Mouse (Mus musculus) intestine, embryonic 14.5 days (tissue): ENCODE measurements at regions not wholly inside any gene's neighbourhood (a gene's known extent, or its start where the extent isn't known, plus 50 kb on each side); places are given as distances from the start of the nearest gene placed in this dataset.
"Not testable (repeated sequence)": the region's sequence is repeated elsewhere in the genome, so short reads cannot be mapped to it uniquely, and the experiment has no call there.

Source experiments
- ATAC-seq: fragments of 200-750 bp; cut with Nextera tagmentation; replicated peaks from 2 replicates; pipeline ENCODE4 v1.8.0; 2017; ENCODE audit warnings: low read depth, moderate number of reproducible peaks, moderate TSS enrichment, moderate library complexity; ENCODE audit not compliant: low FRiP score, low TSS enrichment
- DNase-seq: peaks from one replicate; pipeline ENCODE4 v3.0.0-alpha.2; 2018; ENCODE audit warnings: low spot score
- H3K27ac ChIP-seq: fragments of 300-500 bp; sonication (generic); 2 replicates; pipeline ENCODE4 v1.5.1; 2014; ENCODE audit warnings: low read depth, mild to moderate bottlenecking, control low read depth
- H3K27me3 ChIP-seq: fragments of 300-500 bp; sonication (generic); replicated peaks from 2 replicates; pipeline ENCODE4 v1.6.1; 2014; ENCODE audit warnings: low read length, control low read depth; ENCODE audit not compliant: control insufficient read depth, insufficient read depth
- H3K36me3 ChIP-seq: fragments of 300-500 bp; sonication (generic); 2 replicates; pipeline ENCODE4 v1.6.1; 2014; ENCODE audit warnings: low read length, control low read depth; ENCODE audit not compliant: control insufficient read depth, insufficient read depth
- H3K4me1 ChIP-seq: fragments of 300-500 bp; sonication (generic); replicated peaks from 2 replicates; pipeline ENCODE4 v1.6.1; 2014; ENCODE audit warnings: low read length, control low read depth, mixed read lengths; ENCODE audit not compliant: control insufficient read depth, insufficient read depth
- H3K4me2 ChIP-seq: fragments of 300-500 bp; sonication (generic); 2 replicates; pipeline ENCODE4 v1.6.1; 2014; ENCODE audit warnings: low read length
- H3K4me3 ChIP-seq: fragments of 300-500 bp; sonication (generic); 2 replicates; pipeline ENCODE4 v1.5.1; 2014; ENCODE audit warnings: low read depth, low read length, control low read depth, mixed read lengths
- H3K9ac ChIP-seq: fragments of 300-500 bp; sonication (generic); 2 replicates; pipeline ENCODE4 v1.6.1; 2014; ENCODE audit warnings: mild to moderate bottlenecking, low read length
- H3K9me3 ChIP-seq: fragments of 300-500 bp; sonication (generic); 2 replicates; pipeline ENCODE4 v1.6.1; 2016; ENCODE audit warnings: low read length, control low read depth; ENCODE audit not compliant: control insufficient read depth
- WGBS: fragments of 180-500 bp; shearing (Covaris S2); extraction: QIAGEN DNeasy Blood & Tissue Kit; methylation state at CpG from one replicate; pipeline ENCODE4 v1.1.7; 2014; 5-methylcytosine and 5-hydroxymethylcytosine counted together

GRCm38 (mm10) chr13:115825191-115825590, 484.3 kb downstream of the Isl1 start:
- Histone ChIP-seq H3K36me3 (no peaks in the 10 kb centered on the region), H3K9me3 (no peaks in the 10 kb centered on the region), H3K4me3 (no peak overlapping the region), H3K4me1 (no peaks in the 10 kb centered on the region), H3K27ac (no peak overlapping the region), H3K27me3 (no peaks in the 10 kb centered on the region), H3K9ac (no peak overlapping the region), H3K4me2 (no peak overlapping the region)
- ATAC-seq: no peak
- 58% methylated on average over 6 of the region's 6 CpGs for WGBS
- DNase-seq: no peak

DNA sequence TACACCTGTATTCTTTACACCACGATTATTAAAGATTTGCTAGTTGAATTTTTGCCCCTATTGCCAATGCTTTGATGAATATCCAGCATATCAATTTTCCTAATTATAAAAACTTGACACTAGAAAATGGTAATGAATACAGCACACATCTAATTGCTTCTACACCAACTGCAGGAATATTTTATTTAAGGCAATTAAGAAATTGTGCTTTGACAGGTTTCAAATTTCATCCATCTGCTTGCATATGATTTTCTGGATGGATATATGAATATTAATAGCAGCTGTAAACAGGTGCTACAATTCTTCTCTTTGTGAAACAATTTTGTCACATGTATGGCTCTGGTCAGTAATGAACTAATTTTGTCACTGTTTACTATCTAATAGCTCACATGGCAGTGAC, 487.0 kb downstream of the Isl1 start:
- no peak for DNase-seq
- Histone ChIP-seq H3K9ac (no peak overlapping the region), H3K4me3 (no peak overlapping the region), H3K9me3 (no peaks in the 10 kb centered on the region), H3K4me1 (no peaks in the 10 kb centered on the region), H3K27ac (no peak overlapping the region), H3K36me3 (no peaks in the 10 kb centered on the region), H3K4me2 (no peak overlapping the region), H3K27me3 (no peaks in the 10 kb centered on the region)
- 66% methylated on average over 1 of the region's 1 CpGs for WGBS
- ATAC-seq: no peak

GRCm38 (mm10) chr13:115814211-115814610, 495.3 kb downstream of the Isl1 start:
- H3K4me2 ChIP-seq: no peak overlapping the region
- WGBS: 79% methylated on average over 2 of the region's 2 CpGs
- no peaks in the 10 kb centered on the region for H3K9me3 ChIP-seq
- H3K27ac ChIP-seq: no peak overlapping the region
- ATAC-seq (no peak), DNase-seq (no peak)
- no peaks in the 10 kb centered on the region for H3K4me1 ChIP-seq
- no peaks in the 10 kb centered on the region for H3K36me3 ChIP-seq
- no peaks in the 10 kb centered on the region for H3K27me3 ChIP-seq
- H3K4me3 ChIP-seq: no peak overlapping the region
- no peak overlapping the region for H3K9ac ChIP-seq

GRCm38 (mm10) chr13:115799294-115799693, 510.2 kb downstream of the Isl1 start:
- no peaks in the 10 kb centered on the region for H3K27me3 ChIP-seq
- peak; percentile 70; the same call in 1 of the 2 replicates for ATAC-seq
- 38% methylated on average over 2 of the region's 2 CpGs for WGBS

DNA sequence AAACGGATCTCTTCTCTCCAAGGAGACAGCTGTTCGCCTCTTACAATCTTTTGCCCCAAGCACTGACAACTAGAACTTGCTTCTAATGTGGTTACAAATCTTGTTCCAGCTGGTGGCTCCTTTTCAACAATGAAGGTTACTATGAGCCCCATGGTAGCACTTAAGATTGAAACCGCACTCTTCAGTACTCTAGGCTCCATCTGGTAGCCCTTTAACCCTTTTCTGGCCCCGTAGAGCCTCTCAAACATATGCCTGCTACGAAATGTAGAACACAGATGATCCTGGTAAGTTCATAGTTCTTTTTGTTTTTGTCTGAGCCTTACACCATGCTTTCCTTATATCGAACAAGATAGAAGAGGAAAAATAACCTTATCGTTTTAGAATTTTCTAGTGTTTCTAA, 558.2 kb downstream of the Isl1 start:
- no peak overlapping the region for H3K9ac ChIP-seq
- no peak overlapping the region for H3K4me2 ChIP-seq
- no peak overlapping the region for H3K27ac ChIP-seq
- DNase-seq (no peak), ATAC-seq (no peak)
- 67% methylated on average over 7 of the region's 7 CpGs for WGBS
- no peaks in the 10 kb centered on the region for H3K36me3 ChIP-seq
- H3K4me3 ChIP-seq: no peak overlapping the region
- no peaks in the 10 kb centered on the region for H3K27me3 ChIP-seq
- H3K9me3 ChIP-seq: no peaks in the 10 kb centered on the region
- H3K4me1 ChIP-seq: no peaks in the 10 kb centered on the region

More at GRCm38 (mm10) chr13:115799294-115799693, 510.2 kb downstream of the Isl1 start:
- no peak for DNase-seq
- H3K9me3 ChIP-seq: no peaks in the 10 kb centered on the region
- no peaks in the 10 kb centered on the region for H3K36me3 ChIP-seq
- no peak overlapping the region for H3K27ac ChIP-seq
- H3K4me2 ChIP-seq: no peak overlapping the region
- H3K4me3 ChIP-seq: no peak overlapping the region
- H3K4me1 ChIP-seq: no peaks in the 10 kb centered on the region
- H3K9ac ChIP-seq: no peak overlapping the region

GRCm38 (mm10) chr13:115742080-115742479, 567.4 kb downstream of the Isl1 start:
- ATAC-seq, H3K9me3 ChIP-seq, H3K36me3 ChIP-seq, H3K27me3 ChIP-seq, DNase-seq, H3K27ac ChIP-seq, H3K9ac ChIP-seq, H3K4me1 ChIP-seq, H3K4me3 ChIP-seq, H3K4me2 ChIP-seq: not testable (repeated sequence)
- 63% methylated on average over 1 of the region's 1 CpGs for WGBS

DNA sequence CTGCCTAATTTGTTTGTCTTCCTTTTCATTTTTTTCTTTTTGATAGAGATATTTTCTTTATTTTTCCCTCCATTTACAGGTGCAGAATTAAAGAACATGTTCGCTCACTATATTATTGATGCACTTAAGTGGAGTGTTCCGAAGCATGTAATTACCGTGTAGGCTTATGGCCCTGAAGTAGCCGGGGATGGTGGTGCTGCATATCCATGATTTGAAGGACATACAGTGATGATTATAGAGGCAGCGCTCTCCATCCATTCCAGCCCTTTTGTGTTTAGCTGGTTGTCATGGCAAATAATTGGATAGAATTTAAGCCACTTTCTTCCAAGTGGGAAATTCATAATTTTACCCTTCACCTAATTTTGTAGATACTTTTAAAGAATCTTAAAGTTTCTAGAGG, 581.5 kb downstream of the Isl1 start:
- ATAC-seq: no peak
- WGBS: 89% methylated on average over 5 of the region's 5 CpGs
- Histone ChIP-seq H3K27ac (no peak overlapping the region), H3K9ac (no peak overlapping the region), H3K4me1 (no peaks in the 10 kb centered on the region), H3K4me3 (no peak overlapping the region), H3K4me2 (no peak overlapping the region), H3K27me3 (no peaks in the 10 kb centered on the region), H3K36me3 (no peaks in the 10 kb centered on the region), H3K9me3 (no peaks in the 10 kb centered on the region)
- DNase-seq: no peak

GRCm38 (mm10) chr13:115725356-115725952, 584.0 kb downstream of the Isl1 start:
- no peaks in the 10 kb centered on the region for H3K9me3 ChIP-seq
- ATAC-seq (no peak), DNase-seq (no peak)
- no peaks in the 10 kb centered on the region for H3K4me1 ChIP-seq
- no peaks in the 10 kb centered on the region for H3K27me3 ChIP-seq
- no peak overlapping the region for H3K4me2 ChIP-seq
- H3K36me3 ChIP-seq: no peaks in the 10 kb centered on the region
- H3K4me3 ChIP-seq: no peak overlapping the region
- H3K9ac ChIP-seq: no peak overlapping the region
- no peak overlapping the region for H3K27ac ChIP-seq
- 60% methylated on average over 5 of the region's 5 CpGs for WGBS

GRCm38 (mm10) chr13:115719276-115719675, 590.2 kb downstream of the Isl1 start:
- Histone ChIP-seq H3K4me1 (no peaks in the 10 kb centered on the region), H3K9me3 (no peaks in the 10 kb centered on the region), H3K9ac (no peak overlapping the region), H3K27ac (no peak overlapping the region), H3K4me3 (no peak overlapping the region), H3K4me2 (no peak overlapping the region), H3K36me3 (no peaks in the 10 kb centered on the region), H3K27me3 (no peaks in the 10 kb centered on the region)
- 85% methylated on average over 2 of the region's 2 CpGs for WGBS
- DNase-seq (no peak), ATAC-seq (no peak)
